Mouse (Mus musculus): ENCODE measurements at regions not wholly inside any gene's neighbourhood (a gene's known extent, or its start where the extent isn't known, plus 50 kb on each side); places are given as distances from the start of the nearest gene placed in this dataset.

DNA sequence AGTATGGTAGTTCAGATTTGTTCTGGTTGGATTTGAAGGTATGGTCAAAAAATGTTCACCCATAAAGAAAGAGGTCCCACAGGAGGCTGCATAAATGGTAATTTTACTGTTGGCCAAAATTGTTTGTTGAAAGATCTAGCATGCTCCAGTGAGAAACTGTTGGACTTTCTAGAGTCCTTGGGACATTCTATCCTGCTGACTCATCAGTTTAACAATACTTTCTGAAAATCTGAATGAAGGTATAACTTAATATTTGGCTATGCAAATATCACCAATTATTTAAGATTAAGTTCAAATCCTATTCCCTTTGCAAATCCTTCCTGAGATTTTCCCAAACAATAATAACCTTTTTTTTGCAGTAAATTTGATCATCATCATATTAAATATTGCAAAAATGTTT lies 257.3 kb downstream of the Sim1 start:
- TF ChIP-seq CTCF (IDR thresholded peaks at IDR 0.05 in 2 of 3, conservative IDR thresholded peaks at IDR 0.05 in 1 of 3; ENCODE audit: control insufficient read depth in 1 of 3, insufficient read depth in 1 of 3, low read depth in 2 of 3, low read length in 3 of 3, poor library complexity in 1 of 3, severe bottlenecking in 1 of 3) = no peak
- no peak for TF ChIP-seq E2F4 (IDR thresholded peaks at IDR 0.05; ENCODE audit: borderline replicate concordance, low read depth, low read length)
- TF ChIP-seq GATA1 (IDR thresholded peaks at IDR 0.05; ENCODE audit: low read depth, low read length) = no peak
- TF ChIP-seq EP300 (IDR thresholded peaks at IDR 0.05; ENCODE audit: low read depth in 1 of 2, low read length in 2 of 2) = no peak
- TF ChIP-seq POLR2A (IDR thresholded peaks at IDR 0.05; ENCODE audit: control insufficient read depth in 1 of 2, insufficient read depth in 1 of 2, low read depth in 1 of 2, low read length in 2 of 2, poor library complexity in 1 of 2) = no peak
- no peak for TF ChIP-seq CHD2 (IDR thresholded peaks at IDR 0.05; ENCODE audit: low read length)
- no peak for TF ChIP-seq USF1 (IDR thresholded peaks at IDR 0.05; ENCODE audit: low read depth, low read length)
- TF ChIP-seq TAL1 (IDR thresholded peaks at IDR 0.05; ENCODE audit: low read length) = no peak
- no peak for TF ChIP-seq MAZ (IDR thresholded peaks at IDR 0.05; ENCODE audit: low read depth, low read length)
